Mouse (Mus musculus) kidney, adult 11 months (tissue): ENCODE measurements around the gene Fam83g.

Experiments
- DNase-seq: peaks from one replicate; pipeline ENCODE4 v3.0.0; 2022

Gene Fam83g

DNA sequence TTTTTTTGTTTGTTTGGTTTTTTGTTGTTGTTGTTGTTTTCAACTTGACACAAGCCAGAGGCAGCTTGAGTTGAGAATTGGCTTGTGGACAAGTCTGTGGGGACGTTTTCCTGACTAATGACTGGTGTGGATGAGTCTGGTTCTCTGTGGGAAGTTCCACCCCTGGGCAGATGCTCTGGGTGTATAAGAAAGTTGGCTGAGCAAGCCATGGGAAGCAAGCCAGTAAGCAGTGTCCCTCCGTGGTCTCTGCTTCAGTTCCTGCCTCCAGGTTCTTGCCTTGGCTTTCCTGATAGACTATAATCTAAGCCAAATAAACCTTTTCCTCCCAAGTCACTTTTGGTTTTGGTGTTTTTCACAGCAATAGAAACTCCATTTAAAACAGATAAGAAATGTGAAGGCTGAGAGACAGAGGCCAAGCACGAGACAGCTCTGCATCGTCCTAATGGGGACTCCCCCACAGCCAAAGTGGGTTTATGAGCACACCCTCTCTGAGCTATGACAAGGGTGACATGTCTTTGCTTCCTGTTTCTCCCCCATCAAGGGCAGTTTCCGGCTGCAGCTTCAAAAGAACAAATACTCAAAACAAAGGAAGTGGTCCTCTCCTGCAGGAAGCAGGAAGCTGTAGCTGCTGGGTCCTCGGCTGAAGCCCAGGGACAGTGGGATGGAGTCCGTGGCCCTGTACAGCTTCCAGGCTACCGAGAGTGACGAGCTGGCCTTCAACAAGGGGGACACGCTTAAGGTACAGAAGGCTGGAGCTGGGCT, 31.0 kb upstream of the Fam83g start, which contains the start of gene Grap:
Gene Grap (plus strand): TSS at position 580 of the 762 bp plus-strand sequence.
- DNase-seq, result peak; percentile 48

DNA sequence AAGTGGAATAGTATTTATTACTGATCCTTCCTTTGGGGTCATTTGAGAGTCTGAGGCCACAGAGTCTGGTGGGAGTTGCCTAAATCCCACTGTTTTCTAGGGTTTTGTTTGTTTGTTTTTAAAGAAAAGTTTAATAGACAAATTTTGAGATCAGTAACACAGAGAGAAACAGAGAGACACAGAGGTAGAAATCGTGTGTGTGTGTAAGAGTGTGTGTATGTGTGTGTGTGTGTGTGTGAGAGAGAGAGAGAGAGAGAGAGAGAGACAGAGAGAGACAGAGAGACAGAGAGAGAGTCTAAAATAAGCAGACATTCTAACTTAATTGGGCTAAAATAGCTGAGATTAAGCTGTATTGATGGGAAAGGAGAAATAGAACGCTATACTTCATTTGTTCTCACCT, 30.3 kb upstream of the Fam83g start:
- no peak for DNase-seq

GRCm38 (mm10) chr11:61654786-61655311, 29.0 kb upstream of the Fam83g start:
- DNase-seq, result no peak

GRCm38 (mm10) chr11:61655649-61656048, 28.2 kb upstream of the Fam83g start:
- DNase-seq, result no peak

GRCm38 (mm10) chr11:61656148-61656850, 27.6 kb upstream of the Fam83g start:
- no peak for DNase-seq

DNA sequence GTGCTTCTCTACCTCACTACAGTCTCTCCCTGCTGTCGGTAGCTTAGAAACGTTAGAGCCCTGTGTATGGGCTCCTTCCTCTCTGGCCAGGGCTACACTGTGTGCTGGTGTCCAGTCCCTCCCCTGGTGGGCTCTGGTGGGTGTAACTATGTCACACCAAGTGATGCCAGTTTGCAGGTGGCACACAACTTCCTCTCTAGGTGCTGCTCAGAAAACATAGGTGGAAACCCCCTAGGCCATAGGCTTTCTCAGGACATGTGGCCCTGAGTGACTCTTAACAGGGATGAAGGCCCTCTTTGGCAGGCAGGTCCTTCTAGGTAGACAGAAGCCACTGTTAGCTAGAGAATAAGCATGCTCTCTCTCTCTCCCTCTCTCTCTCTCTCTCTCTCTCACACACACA, 26.5 kb upstream of the Fam83g start:
- DNase-seq, result no peak

GRCm38 (mm10) chr11:61658360-61658922, 25.4 kb upstream of the Fam83g start:
- DNase-seq, result no peak

DNA sequence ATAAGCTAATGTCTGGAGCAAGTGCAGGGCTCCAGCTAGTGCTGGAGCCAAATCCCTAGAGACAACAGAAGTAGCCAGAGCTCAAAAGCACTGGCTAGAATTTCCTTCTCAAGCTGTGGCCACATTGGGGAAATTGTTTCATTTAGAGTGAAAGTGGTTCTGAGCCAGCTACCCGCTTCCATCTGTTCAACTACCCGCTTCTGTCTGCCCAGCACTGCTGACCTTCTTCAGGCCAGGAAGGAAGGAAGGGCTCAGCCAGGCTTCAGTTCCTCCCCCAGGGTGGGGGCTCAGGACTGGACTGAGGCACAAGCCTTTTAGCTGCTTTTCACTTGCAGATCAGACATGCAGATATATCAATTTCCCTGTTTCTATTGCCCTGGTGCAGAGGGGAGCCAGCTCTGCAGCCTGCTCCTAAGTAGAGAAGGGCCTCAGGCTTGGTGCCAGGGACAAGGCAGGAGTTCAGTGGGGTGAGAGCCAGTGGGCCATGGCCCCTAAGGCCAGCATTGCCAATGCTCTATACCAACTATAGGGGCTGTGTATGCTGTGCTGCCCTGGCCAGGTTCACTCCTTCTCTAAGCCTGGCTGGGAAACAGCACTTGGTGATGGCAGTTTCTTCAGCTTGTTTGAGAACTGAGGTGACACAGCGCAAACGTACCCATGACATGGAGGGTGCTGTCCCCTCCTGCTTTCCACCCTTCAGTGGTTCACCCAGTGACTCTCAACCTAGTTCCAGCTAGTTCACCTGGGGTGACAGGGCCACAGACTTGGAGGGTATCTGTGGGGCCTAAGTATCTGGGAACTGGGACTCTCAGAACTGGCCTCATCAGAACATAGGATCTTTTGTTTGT, 24.7 kb upstream of the Fam83g start:
- peak; percentile 29 for DNase-seq

DNA sequence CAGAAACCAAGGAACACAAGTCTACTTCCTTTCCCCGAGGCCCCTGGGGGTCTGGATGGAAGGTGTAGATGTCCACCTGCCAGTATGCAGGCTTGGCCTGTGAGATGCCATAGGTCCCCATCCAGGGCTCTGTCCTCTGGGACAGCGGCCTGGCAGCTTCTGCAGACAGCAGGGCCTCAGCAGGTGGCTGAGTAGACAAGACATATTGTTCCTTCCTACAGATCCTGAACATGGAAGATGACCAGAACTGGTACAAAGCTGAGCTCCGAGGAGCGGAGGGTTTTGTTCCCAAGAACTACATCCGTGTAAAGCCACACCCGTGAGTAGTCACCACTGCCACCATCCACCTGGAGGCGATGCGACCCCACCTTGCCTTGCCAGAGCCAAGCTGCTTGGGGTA, 23.9 kb upstream of the Fam83g start:
- no peak for DNase-seq

- DNase-seq, result no peak
These were observed 23.0 kb upstream of the Fam83g start for GRCm38 (mm10) chr11:61660806-61661392.

DNA sequence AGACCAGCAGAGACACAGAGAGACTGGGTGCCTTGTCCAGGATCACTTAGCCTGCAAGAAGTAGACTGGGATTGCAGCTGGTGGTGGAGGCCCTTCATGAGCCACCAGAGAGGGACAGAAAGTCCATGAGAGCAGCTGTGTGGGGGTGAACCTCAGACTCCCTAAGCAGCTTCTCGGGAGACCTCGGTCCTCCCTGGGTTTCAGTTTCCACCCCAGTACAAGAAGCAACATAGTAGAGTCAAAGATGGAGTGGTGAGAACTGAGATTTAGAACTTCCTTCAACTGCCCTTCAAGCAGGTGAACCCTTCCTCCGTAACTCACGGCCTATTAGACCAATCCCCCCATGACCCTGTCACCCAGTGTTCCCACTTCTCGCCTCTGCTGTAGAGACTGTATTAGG, 21.7 kb upstream of the Fam83g start:
- DNase-seq, result no peak

DNA sequence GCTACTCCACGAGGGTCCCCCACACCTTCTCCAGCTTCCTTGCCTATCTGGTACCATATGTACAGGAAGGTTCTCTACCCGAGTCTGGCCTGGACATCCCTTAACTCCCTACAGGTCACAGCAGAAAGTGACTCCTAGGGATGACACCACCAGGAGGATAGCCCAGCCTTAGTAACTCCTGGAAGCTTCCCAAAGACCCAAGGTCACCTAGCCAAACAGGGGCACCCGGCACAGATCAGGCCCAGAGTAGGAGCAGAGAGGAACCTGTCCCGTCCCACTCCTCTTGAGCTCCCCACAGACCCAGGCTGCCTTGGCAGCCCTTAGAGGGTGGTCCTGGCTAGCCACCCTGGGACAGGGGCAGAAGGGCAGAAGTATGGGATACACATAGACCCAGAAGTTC, 18.5 kb upstream of the Fam83g start:
- no peak for DNase-seq

GRCm38 (mm10) chr11:61665991-61666799, 17.7 kb upstream of the Fam83g start:
- DNase-seq, result no peak

- DNase-seq, result no peak
These were observed 16.6 kb upstream of the Fam83g start for GRCm38 (mm10) chr11:61667248-61667647.

DNA sequence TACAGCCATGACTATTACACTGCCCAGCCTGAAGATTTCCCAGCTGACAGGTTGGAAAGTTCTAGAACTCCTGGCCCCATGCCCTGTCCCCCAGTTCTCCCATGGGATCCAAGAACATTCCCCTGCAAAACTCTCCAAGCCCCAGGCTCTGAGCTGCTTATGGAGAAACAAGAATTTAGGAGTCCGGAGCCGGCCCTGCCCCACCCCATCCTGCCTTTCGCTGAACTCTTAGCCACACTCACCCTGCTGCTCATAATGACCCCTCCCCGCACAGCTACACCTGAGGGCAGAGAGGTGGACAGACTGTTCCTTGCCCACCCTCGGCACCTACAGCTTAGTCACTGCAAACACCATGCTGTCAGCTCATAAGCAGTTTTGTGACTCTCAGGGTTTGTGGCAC, 16.1 kb upstream of the Fam83g start:
- no peak for DNase-seq

- DNase-seq, result no peak
These were observed 14.1 kb upstream of the Fam83g start for GRCm38 (mm10) chr11:61669492-61670490.

DNA sequence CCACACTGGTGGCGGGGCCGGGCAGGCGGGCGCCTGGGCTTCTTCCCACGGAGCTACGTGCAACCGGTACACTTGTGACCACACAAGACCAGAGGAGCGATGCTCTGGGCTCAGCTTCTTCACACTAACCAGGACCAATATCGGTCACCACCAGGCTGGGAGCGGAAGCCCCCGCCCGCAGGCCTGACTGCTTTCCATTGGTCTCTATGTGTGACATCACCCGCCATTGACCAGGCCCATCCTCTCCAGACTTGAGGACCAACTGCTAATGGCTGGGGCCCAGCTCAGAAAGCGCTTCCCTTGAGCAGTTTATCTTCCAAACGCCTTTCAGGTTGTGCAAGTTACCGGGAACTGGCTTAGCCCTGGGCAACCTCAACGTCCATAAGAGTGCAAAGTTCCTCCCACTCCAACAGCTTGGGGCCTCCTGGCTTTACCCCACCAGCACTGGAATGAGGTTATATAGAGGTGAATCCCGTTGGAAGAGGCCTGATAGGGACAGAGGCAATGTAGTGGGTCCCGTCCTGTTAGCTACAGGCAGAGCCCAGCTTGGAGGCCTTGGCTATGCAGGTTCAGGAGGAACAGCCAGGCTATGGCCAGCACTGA, 12.0 kb upstream of the Fam83g start:
- DNase-seq, result no peak

GRCm38 (mm10) chr11:61673686-61674085, 10.2 kb upstream of the Fam83g start:
- DNase-seq, result peak; percentile 42

DNA sequence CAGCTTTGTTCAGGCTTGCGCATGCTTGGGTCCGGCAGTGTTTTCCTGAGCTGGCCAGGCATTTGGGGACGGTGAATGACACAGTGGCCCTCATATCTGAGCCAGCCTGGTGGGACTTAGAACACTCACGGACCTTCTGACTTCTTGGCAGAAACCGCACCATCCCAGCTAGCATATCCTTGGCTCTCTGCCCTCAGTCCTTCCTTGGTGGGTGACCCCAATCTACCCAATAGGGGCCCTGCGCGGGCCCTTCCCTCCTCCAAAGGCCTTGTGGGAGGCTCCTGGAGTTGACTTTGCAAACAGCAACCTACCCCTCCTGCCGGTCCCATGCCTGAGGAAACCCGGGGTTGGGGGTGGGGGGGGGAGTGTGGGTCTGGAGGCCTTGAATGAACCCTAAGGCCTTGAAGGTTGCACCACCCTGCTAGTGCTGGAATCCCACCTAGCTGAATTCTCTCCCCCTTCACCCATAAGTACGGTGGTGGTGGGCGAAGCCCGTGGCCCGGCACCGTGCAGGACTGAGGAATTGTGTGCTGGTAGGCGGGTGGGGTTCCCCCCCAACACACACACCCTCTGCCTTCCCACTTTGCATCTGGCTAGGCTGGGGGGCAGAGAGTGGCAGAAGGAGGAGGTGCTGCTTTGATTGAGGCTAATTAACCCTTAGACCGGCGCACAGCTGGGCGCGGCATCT, 9.6 kb upstream of the Fam83g start:
- DNase-seq, result no peak
